Mouse (Mus musculus): ENCODE measurements around the gene Gucy2e.
A peak's percentile ranks its signal among the peaks of the same experiment; 100 is the strongest.

Gucy2e gene

GRCm38 (mm10) chr11:69236926-69237260 is at the start of gene Gucy2e:
Gene Gucy2e (minus strand): TSS chr11:69237036.
- DNase-seq = no peak

- no peak for DNase-seq
Observed at GRCm38 (mm10) chr11:69277267-69277666, 40.4 kb upstream of the Gucy2e start.

- no peak for DNase-seq
Observed at GRCm38 (mm10) chr11:69276081-69276480, 39.2 kb upstream of the Gucy2e start.

DNA sequence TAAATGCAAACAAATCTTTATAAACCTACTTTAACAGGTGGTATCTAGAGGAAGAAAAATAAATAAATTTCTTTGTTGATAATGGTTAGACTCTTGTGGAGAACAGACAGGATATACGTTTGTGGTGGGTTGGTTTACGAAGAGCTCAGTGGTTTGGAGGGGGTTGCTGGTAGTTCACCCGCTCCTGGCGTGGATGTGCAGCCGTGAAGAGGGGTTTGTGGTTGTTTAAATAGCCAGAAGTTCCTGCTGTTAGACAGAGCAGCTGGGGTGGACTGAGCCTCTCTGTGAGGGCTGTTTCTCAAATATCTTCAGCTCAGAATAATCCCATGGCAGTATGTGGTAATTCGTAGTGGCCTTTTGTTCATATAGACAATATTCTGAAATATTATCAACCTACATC is 38.8 kb upstream of the Gucy2e start:
- no peak for DNase-seq

GRCm38 (mm10) chr11:69272122-69272740 is 35.4 kb upstream of the Gucy2e start:
- peak; percentile 66 to 75 for DNase-seq

GRCm38 (mm10) chr11:69269575-69269974 is 32.7 kb upstream of the Gucy2e start:
- peak; percentile 50 to 54 for DNase-seq

DNA sequence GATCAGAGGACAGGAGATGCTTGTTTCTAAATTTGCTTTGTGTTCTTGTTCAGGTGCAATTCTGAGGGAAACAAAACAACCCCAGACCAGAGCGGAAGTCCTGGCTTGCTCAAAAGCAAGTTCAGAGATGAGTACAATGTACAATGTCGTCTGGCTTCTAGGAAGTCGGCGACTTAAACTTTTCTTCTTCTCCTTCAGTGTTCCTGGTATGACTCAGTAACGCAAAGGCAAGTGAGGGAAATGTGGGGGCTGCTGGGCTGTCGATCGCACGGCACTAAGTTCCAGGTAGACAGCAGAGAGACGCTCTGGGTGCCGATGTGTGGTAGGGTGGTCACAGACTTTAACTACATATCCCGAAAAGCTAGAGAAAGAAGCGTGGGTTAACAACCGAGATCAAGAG is 31.3 kb upstream of the Gucy2e start:
- no peak for DNase-seq

DNA sequence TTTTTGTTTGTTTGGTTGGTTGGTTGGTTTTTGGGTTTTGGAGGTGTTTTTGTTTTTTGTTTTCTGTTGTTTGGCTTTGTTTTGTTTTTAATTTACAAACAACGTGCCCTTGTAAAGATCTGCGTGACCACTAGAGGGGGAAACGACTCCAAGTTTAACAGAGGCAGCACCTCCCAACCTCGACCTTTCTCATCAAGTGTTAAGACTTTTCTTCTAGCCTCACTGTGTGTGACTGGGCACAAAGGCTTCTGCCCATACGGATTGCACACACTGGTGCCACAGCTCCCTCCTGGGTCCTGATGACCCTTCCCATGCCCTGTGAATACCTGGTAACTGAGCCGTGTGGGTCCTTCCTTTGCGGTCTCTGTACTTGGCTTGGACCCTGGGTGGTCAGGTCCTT is 30.5 kb upstream of the Gucy2e start:
- no peak for DNase-seq

DNA sequence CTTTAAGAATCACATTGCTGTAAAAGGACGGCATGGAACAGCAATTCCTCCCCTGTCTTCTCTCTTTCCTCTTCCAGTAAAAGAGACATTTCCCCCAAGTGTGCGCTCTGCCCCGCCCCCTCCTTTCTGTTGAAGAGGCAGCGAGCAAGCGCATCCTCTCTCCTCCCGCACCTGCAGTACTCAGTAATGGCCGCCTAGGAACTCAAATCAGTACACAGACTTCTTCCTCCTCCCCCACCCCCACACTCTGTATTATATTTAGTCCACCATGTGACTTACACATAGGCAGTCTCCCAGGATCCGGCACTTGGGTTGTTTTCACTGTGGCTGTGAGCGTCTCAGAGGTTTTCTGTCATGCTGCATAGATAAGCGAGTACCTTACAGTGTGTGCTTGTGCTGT is 29.4 kb upstream of the Gucy2e start:
- DNase-seq = no peak

- DNase-seq = no peak
Observed at GRCm38 (mm10) chr11:69265410-69265809, 28.6 kb upstream of the Gucy2e start.

DNA sequence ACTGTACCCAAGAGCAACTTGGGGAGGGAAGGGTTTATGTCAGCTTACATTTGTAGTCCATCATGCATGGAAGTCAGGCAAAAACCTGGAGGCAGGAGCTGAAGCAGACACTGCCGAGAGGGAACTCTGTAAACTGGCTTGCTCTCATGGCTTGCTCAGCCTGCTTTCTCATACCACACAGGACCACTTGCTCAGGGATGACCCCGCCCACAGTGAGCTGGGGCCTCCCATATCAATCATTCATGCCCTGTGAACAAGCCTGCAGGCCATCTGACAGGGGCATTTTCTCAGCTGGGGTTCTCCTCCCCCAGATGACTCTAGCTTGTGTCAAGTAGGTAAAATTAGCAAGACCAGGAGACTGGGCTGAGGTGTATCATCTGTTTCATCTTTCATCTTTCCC is 27.4 kb upstream of the Gucy2e start:
- no peak for DNase-seq

GRCm38 (mm10) chr11:69260111-69260510 is 23.3 kb upstream of the Gucy2e start:
- no peak for DNase-seq

DNA sequence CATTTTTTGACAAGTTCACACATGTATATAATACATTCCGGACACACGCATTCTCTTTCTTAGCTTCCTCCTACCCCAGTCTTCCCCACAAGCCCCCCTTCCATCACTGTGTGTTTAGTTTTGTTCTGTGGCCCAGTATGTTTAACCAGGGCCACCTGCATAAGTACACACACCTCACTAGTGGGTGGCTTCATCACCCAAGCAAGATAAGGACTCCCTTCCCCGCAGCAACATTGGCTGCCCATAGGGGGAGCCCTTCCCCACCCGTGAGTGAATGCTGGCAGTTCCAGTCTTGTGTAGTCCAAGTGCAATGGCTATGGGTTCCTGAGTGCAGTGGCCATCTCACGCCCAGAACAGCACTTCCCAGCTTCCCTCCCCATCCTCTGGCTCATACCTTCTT is 21.5 kb upstream of the Gucy2e start:
- peak; percentile 30 to 48 for DNase-seq

DNA sequence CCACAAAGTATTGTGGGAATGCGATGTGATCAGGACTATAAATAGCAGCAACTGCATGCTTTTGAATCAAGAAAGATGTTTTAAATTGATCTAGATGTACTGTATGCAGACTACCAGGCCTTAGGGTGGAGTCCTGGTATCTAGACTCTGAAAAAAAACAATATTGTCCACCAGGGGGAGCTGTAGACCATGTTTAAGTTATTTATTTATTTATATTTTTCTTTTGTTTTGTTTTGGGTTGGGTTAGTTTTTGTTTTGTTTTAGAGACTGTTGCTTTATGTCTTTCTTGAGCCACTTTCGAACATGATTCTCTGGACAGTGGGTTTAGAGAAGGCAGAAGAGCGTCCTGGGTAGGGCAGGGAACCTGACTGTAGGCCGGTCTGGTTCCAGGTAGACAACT is 21.0 kb upstream of the Gucy2e start:
- no peak for DNase-seq

- no peak for DNase-seq
Observed at GRCm38 (mm10) chr11:69257072-69257471, 20.2 kb upstream of the Gucy2e start.

DNA sequence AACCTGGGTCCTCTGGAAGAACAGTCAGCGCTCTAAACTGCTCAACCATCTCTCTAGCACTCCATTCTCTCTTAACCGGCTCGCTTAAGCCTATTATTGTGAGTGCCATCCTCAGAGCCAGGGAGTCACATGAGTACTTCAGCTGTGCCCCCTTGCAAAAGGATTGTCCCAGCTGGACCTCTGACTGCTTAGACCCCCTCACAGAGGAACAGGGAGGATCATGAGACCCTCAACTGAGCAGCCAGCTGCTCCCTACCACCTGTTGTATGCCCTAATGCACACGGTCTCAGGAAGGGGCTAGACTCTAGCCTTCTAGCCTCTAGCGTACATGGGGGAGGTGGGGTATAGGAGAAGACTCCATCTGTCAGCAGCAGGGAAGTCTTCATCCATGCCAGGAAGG is 18.0 kb upstream of the Gucy2e start:
- DNase-seq = no peak

DNA sequence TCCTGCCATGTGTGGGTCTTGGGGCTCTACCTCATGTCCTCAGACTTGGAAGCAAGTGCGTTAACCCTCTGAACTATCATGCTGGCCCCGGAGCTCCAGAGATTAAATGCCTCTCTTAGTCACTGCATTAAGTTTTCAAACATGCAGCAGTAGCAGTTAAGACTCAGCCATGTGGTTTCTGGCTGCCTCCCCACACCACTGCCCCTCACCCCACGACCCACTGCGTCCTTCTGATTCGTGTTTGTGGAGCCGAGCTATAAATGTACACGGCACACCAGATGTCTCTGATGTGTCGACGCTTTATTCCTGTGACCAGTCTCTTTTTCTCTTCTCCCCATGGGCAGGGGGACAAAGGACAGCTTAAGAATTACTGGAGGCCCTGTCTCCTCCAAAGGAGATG is 16.3 kb upstream of the Gucy2e start:
- DNase-seq = no peak

GRCm38 (mm10) chr11:69251953-69252352 is 15.1 kb upstream of the Gucy2e start:
- no peak for DNase-seq

DNA sequence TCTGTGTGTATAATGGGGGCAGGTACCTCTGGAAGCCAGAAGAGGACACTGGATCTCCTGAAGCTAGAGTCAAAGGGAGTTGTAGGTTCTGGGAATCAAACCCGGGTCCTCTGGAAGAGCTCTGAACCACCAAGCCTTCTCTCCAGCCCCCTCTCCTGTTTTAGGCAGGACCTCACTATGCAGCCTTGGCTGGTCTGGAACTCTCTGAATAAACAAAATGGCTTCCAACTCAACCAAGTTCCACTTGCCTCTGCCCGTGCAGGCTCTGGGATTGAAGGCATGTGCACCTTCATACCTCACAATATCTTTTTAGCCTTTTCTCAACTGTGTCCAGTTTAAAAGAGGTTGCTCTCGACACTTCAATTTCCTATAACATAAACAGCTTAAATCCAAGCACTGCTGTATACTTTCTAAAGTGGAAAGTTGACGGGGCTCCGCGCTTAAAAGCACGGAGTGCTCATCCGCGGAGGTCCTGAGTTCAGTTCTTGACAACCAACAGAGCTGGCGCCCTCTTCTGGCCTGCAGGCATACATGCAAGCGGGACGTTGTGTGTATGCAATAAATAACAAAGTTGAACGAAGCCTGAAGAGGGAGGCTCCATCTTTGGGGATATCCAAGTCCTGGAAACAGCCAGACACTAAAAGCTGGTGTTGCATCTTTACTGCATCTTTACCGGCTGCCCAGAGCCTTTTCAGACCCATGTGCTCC is 14.5 kb upstream of the Gucy2e start:
- DNase-seq = peak in 1 of 2 experiments; percentile 20

DNA sequence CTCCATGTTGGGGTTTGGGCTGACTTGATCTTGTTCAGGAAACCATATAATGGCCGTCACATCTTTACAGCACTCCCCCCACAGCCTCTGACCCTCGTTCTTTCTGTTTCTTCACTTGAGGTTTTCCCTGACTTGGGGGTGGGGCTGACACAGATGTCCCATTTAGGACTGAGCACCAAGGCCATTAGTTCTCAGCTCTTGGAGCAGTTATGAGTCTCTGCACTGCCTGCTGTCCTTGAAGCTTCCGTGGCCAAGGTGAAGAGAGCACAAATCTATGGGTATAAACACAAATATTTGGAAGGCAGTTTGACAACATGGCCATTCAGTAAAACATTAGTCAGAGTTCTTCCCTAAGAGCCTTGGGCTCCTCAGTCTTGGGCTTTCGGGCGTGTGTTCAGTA is 13.3 kb upstream of the Gucy2e start:
- DNase-seq = no peak

DNA sequence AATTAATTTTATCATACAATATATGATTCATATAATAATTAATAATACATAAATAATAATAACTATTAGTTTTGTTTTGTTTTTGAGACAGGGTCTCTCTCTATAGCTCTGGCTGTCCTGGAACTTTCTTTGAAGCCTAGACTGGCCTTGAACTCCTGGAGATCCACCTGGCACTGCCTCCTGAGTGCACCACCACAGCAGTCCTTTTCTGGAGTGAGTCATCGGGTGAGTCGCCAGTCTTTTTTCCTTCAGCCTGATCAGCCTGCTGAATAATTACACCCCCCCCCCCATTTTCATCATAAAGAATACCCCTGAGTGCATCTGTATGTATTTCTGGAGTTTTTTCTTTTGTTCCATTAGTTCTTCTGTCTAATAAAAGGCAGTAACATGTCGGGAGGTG is 12.3 kb upstream of the Gucy2e start:
- DNase-seq = no peak

DNA sequence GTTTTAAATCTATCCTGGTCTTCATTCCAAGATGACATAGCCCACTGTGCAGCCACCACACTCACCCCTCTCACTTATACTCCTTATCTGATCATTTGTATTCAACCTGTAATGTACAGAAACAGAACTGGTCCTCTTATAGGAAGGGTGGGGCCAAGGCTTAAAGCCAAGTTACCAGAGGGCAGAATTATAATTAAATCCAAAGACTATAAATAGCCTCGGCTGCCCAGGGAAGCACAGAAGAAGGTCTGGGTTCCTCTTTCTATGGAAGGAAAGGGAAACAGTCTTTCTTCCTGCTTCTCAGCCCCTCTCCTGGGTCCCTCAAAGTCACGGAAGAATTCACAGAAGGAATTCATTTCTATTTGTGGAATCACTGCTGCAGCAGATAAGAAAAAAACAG is 8.8 kb upstream of the Gucy2e start:
- DNase-seq = no peak

DNA sequence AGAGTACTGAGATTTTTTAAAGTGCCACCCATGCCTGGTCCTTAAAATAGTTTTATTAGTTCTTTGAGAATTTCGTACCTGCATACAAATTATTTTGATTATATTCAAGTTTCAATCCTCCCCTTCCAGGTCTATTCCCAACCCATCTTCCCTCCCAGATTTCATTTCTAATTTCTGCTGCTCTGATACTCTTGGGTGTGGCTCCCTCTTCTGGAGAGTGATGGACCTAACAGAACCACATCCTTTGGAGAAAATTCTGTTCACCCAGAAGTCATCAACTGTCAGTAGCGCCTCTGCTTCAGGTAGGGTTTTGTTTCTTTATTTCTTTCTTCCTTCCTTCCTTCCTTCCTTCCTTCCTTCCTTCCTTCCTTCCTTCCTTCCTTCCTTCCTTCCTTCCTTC is 8.1 kb upstream of the Gucy2e start:
- DNase-seq = peak in 1 of 2 experiments; percentile 35

DNA sequence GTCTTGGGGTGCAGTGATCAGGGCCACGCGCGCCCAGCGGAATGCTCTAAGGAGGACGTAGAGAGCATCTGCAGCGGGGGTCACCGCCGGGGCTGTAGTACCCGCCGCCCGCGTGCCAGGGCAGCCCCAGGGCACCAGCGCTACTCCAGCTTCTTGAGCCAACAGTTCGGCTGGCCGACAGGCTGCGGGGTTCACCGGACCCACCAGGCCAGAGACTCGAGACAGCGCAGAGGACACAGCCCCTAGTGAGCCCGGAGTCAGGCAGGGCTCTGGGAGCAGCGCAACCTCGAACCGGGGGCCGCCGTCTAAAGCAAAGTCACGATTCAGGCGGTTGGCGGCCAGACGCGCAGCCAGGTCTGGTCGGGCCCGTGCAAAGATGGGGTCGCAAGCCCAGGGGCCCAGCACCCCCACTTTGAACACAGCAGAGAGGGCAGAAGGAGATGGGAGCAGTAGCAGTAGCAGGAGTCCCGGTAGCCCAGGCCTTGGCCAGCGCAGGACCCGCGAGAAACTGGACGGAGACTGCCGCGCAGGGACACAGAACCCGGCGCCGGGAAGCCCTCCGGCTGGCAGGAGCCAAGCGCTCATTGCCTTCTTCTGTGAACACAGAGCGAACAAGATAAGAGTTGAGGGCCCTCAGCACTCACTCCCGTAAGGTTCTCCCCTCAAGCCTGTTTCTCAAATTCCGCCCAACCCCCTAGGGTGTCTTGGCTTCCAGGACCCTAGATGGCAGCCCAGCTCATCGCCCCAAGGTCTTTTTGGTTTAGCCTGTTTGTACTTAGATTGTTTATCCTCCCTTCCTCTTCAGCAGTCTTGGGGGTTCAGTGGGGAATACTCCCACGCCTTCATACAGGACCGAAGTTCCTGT is 543 bp downstream of the Gucy2e start:
- no peak for DNase-seq

All from lung, adult 18-20 months (tissue).